Mouse (Mus musculus) neural tube, embryonic 11.5 days (tissue): ENCODE measurements at regions not wholly inside any gene's neighbourhood (a gene's known extent, or its start where the extent isn't known, plus 50 kb on each side); places are given as distances from the start of the nearest gene placed in this dataset.
A peak's percentile ranks its signal among the peaks of the same experiment; 100 is the strongest.

Experiments
- ATAC-seq: fragments of 200-750 bp; cut with Nextera tagmentation; 2 replicates; pipeline ENCODE4 v1.8.0; 2017; ENCODE audit warnings: moderate number of reproducible peaks, mild to moderate bottlenecking, moderate TSS enrichment, moderate library complexity; ENCODE audit not compliant: insufficient read depth, low FRiP score, low TSS enrichment
- DNase-seq: peaks from one replicate; pipeline ENCODE4 v3.0.0-alpha.2; 2015; ENCODE audit warnings: low spot score
- H3K27ac ChIP-seq: fragments of 300-500 bp; sonication (generic); 2 replicates; pipeline ENCODE4 v1.5.1; 2014; ENCODE audit warnings: low read depth, mild to moderate bottlenecking, low read length
- H3K27me3 ChIP-seq: fragments of 300-500 bp; sonication (generic); 2 replicates; pipeline ENCODE4 v1.6.1; 2014; ENCODE audit warnings: mild to moderate bottlenecking, low read length, mixed read lengths; ENCODE audit not compliant: control insufficient read depth, insufficient read depth
- H3K36me3 ChIP-seq: fragments of 300-500 bp; sonication (generic); 2 replicates; pipeline ENCODE4 v1.6.1; 2014; ENCODE audit warnings: mild to moderate bottlenecking, low read length, moderate library complexity, mixed read lengths; ENCODE audit not compliant: control insufficient read depth, insufficient read depth
- H3K4me1 ChIP-seq: fragments of 300-500 bp; sonication (generic); 2 replicates; pipeline ENCODE4 v1.6.1; 2014; ENCODE audit warnings: low read length, mixed read lengths; ENCODE audit not compliant: control insufficient read depth, insufficient read depth
- H3K4me2 ChIP-seq: fragments of 300-500 bp; sonication (generic); 2 replicates; pipeline ENCODE4 v1.6.1; 2014; ENCODE audit warnings: low read depth, mild to moderate bottlenecking, moderate library complexity
- H3K4me3 ChIP-seq: fragments of 300-500 bp; sonication (generic); 2 replicates; pipeline ENCODE4 v1.5.1; 2014; ENCODE audit warnings: low read depth, low read length
- H3K9ac ChIP-seq: fragments of 300-500 bp; sonication (generic); 2 replicates; pipeline ENCODE4 v1.6.1; 2014; ENCODE audit warnings: mild to moderate bottlenecking, low read length
- H3K9me3 ChIP-seq: fragments of 300-500 bp; sonication (generic); 2 replicates; pipeline ENCODE4 v1.6.1; 2016; ENCODE audit warnings: low read length; ENCODE audit not compliant: control insufficient read depth
- WGBS: fragments of 180-500 bp; shearing (Covaris S2); extraction: QIAGEN DNeasy Blood & Tissue Kit; methylation state at CpG from one replicate; pipeline ENCODE4 v1.1.7; 2014; 5-methylcytosine and 5-hydroxymethylcytosine counted together

- H3K9me3 ChIP-seq, result no peaks in the 10 kb centered on the region
- no peaks in the 10 kb centered on the region for H3K27me3 ChIP-seq
- no peak overlapping the region for H3K9ac ChIP-seq
- H3K27ac ChIP-seq, result no peak overlapping the region
- no peaks in the 10 kb centered on the region for H3K36me3 ChIP-seq
- no peak overlapping the region; the same call in 1 of the 2 replicates for H3K4me2 ChIP-seq
- H3K4me3 ChIP-seq, result no peak overlapping the region
- DNase-seq (no peak), ATAC-seq (no peak)
- 79% methylated on average over 7 of the region's 7 CpGs for WGBS
- H3K4me1 ChIP-seq, result no peaks in the 10 kb centered on the region
Observed at GRCm38 (mm10) chr3:53393945-53394344, 69.2 kb downstream of the Nhlrc3 start.

GRCm38 (mm10) chr3:53381704-53382581 is 81.2 kb downstream of the Nhlrc3 start:
- ATAC-seq, result no peak
- 70% methylated on average over 14 of the region's 14 CpGs for WGBS

GRCm38 (mm10) chr3:53379519-53380181 is 83.5 kb downstream of the Nhlrc3 start:
- Histone ChIP-seq H3K4me2 (no peak overlapping the region), H3K36me3 (no peaks in the 10 kb centered on the region), H3K9me3 (no peaks in the 10 kb centered on the region), H3K4me1 (no peaks in the 10 kb centered on the region), H3K27me3 (no peaks in the 10 kb centered on the region), H3K27ac (no peak overlapping the region), H3K9ac (no peak overlapping the region), H3K4me3 (no peak overlapping the region)
- WGBS, result 73% methylated on average over 4 of the region's 4 CpGs
- ATAC-seq (no peak), DNase-seq (no peak)

More at GRCm38 (mm10) chr3:53381704-53382581, 81.2 kb downstream of the Nhlrc3 start:
- Histone ChIP-seq H3K27ac (no peak overlapping the region), H3K4me1 (no peaks in the 10 kb centered on the region), H3K27me3 (no peaks in the 10 kb centered on the region), H3K4me3 (no peak overlapping the region), H3K9me3 (no peaks in the 10 kb centered on the region), H3K36me3 (no peaks in the 10 kb centered on the region), H3K4me2 (no peak overlapping the region), H3K9ac (no peak overlapping the region)
- DNase-seq, result peak; percentile 19

GRCm38 (mm10) chr3:53376864-53377447 is 86.2 kb downstream of the Nhlrc3 start:
- DNase-seq, result no peak
- H3K9ac ChIP-seq, result no peak overlapping the region
- no peak overlapping the region for H3K4me3 ChIP-seq
- WGBS, result 81% methylated on average over 3 of the region's 3 CpGs
- no peak overlapping the region for H3K4me2 ChIP-seq
- no peaks in the 10 kb centered on the region for H3K36me3 ChIP-seq
- H3K27me3 ChIP-seq, result no peaks in the 10 kb centered on the region
- H3K4me1 ChIP-seq, result no peaks in the 10 kb centered on the region
- no peak overlapping the region for H3K27ac ChIP-seq
- no peak for ATAC-seq
- H3K9me3 ChIP-seq, result no peaks in the 10 kb centered on the region

GRCm38 (mm10) chr3:53372887-53373286 is 90.2 kb downstream of the Nhlrc3 start:
- H3K9me3 ChIP-seq, result no peaks in the 10 kb centered on the region; the same call in 1 of the 2 replicates
- no peaks in the 10 kb centered on the region for H3K4me1 ChIP-seq
- ATAC-seq (no peak), DNase-seq (no peak)
- H3K4me2 ChIP-seq, result no peak overlapping the region
- H3K27ac ChIP-seq, result no peak overlapping the region
- 67% methylated on average over 7 of the region's 7 CpGs for WGBS
- no peaks in the 10 kb centered on the region for H3K36me3 ChIP-seq
- H3K4me3 ChIP-seq, result no peak overlapping the region
- H3K27me3 ChIP-seq, result no peaks in the 10 kb centered on the region
- no peak overlapping the region for H3K9ac ChIP-seq

- no peak overlapping the region for H3K4me2 ChIP-seq
- H3K27me3 ChIP-seq, result no peaks in the 10 kb centered on the region
- ATAC-seq, result no peak
- H3K4me3 ChIP-seq, result no peak overlapping the region
- H3K9ac ChIP-seq, result no peak overlapping the region
- no peaks in the 10 kb centered on the region for H3K36me3 ChIP-seq
- no peaks in the 10 kb centered on the region; the same call in 1 of the 2 replicates for H3K9me3 ChIP-seq
- no peaks in the 10 kb centered on the region for H3K4me1 ChIP-seq
- no peak for DNase-seq
- WGBS, result 63% methylated on average over 7 of the region's 7 CpGs
- no peak overlapping the region for H3K27ac ChIP-seq
Observed at GRCm38 (mm10) chr3:53371910-53372309, 91.2 kb downstream of the Nhlrc3 start.

GRCm38 (mm10) chr3:53361202-53361601 is 101.9 kb downstream of the Nhlrc3 start:
- ATAC-seq (no peak), DNase-seq (no peak)
- Histone ChIP-seq H3K9me3 (no peaks in the 10 kb centered on the region), H3K4me3 (no peak overlapping the region), H3K36me3 (no peaks in the 10 kb centered on the region), H3K4me1 (no peaks in the 10 kb centered on the region), H3K27ac (no peak overlapping the region), H3K27me3 (no peaks in the 10 kb centered on the region), H3K4me2 (no peak overlapping the region), H3K9ac (no peak overlapping the region)
- WGBS, result 90% methylated on average over 4 of the region's 4 CpGs

GRCm38 (mm10) chr3:53353693-53354092 is 109.4 kb downstream of the Nhlrc3 start:
- no peak for DNase-seq

More at GRCm38 (mm10) chr3:53353693-53354092, 109.4 kb downstream of the Nhlrc3 start:
- ATAC-seq, result no peak
- Histone ChIP-seq H3K4me2 (no peak overlapping the region), H3K4me3 (no peak overlapping the region), H3K27ac (no peak overlapping the region), H3K27me3 (no peaks in the 10 kb centered on the region), H3K9ac (no peak overlapping the region), H3K36me3 (no peaks in the 10 kb centered on the region), H3K9me3 (no peaks in the 10 kb centered on the region), H3K4me1 (no peaks in the 10 kb centered on the region)
- 61% methylated on average over 8 of the region's 8 CpGs for WGBS
